Mouse (Mus musculus) hematopoietic stem cell, adult 5-6 weeks (primary cell): ENCODE data around the gene Tmem115. TPM values are rescaled to one million over a fixed set of nuclear protein-coding genes. Genes with fewer than 3 reads are reported as not detected.

Source experiments
- ATAC-seq, 2 experiments: fragments of 125-278 bp in 1 of 2; replicated peaks in 1 of 2; 2 replicates each; pipeline ENCODE4 v1.8.0; 2016 to 2017; ENCODE audit warnings: inconsistent platforms in 2 of 2, mild to moderate bottlenecking in 2 of 2, moderate number of reproducible peaks in 2 of 2, low read depth in 1 of 2, moderate TSS enrichment in 1 of 2; ENCODE audit not compliant: low FRiP score in 2 of 2, poor library complexity in 2 of 2, severe bottlenecking in 2 of 2, insufficient read depth in 1 of 2, low TSS enrichment in 1 of 2
- total RNA-seq: library from RNA; stranded (forward); fragments of 172-1452, 232-1000 nt; gene quantifications from 2 replicates; pipeline ENCODE4 v1.2.3, GENCODE M21; 2017

Tmem115 gene
- total RNA-seq, 1 experiment from 2014 or later, result 12.6 TPM

DNA sequence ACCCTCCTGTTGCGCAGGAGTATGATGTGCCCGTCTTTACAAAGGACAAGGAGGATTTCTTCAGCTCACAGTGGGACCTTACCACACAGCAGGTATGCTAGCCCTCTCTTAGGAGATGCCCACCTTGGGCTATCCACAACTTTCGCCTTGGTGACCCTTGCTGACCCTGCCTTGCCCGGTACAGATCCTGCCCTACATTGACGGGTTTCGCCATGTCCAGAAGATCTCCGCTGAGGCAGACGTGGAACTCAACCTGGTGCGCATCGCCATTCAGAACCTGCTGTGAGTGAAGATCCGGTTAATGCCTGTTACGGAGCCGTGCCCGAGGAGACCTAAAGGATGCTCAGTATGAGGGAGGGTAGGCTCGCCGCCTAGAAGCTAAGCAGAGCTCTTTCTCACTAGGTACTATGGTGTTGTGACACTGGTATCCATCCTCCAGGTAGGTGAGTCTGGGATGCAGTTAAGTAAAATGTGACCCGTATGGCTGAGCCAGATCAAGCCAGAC, 10.5 kb downstream of the Tmem115 start:
- no peak for ATAC-seq

DNA sequence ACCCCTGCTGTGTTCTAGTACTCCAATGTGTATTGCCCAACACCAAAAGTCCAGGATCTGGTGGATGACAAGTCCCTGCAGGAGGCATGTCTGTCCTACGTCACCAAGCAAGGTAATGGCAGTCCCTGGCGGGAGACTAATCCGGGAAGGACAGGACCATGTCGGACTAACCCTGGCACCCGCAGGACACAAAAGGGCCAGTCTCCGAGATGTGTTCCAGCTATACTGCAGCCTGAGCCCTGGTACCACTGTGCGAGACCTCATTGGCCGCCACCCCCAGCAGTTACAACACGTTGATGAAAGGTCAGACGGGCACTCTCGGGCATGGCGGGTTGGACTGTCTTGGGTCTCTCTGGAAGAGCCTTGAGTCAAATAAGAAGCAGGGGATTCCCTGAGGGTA, 11.0 kb downstream of the Tmem115 start:
- ATAC-seq, result no peak

DNA sequence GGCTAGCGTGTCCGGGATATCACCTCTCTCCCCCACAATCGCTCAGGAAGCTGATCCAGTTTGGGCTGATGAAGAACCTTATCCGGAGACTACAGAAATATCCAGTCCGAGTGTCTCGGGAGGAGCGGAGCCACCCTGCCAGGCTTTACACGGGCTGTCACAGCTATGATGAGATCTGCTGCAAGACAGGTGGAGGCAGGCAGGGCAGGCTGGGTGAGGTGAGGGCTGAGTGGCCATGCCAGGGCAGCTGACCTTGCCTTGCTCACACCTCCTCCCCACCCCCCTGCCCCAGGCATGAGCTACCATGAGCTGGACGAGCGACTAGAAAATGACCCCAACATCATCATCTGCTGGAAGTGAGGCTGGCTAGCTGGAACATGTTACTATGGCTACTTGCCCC, 11.5 kb downstream of the Tmem115 start:
- ATAC-seq, result no peak

DNA sequence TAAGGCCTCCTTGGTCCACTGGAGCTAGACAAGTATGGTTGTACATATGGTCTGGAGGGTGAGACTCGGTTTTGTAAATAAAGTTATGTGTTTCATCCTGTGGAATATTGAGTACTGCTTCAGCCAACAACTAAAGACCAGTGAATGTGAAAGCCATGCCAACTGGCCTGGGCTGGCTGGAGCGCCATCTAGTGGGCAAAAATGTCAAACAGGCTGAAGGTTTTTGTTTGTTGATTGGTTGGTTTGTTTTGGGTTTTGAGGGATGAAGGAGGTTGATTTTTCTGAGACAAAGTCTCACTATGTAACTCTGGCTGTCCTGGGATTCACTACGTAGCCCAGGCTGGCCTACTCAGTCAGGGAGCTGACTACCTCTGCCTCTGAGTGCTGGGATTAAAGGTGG, 11.9 kb downstream of the Tmem115 start:
- no peak for ATAC-seq

DNA sequence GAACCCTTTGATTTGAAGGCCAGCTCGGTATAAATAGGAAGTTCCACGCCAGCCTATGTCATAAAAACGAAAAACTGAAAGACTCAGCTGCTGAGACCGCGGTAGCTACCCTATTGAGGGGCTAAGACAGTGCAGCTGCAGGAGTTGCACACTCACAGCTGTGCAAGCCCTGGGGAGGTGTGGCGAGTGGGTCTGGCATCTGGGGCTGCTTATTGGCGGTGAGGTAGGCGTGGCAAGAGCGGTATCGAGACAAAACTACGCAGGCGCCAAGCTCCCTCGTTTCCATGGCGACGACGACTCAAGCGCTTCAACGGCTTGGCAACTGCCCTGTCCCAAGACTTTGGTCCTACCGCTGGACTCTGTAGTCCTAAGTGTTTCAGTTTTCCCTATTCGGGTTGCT, 13.3 kb downstream of the Tmem115 start, which contains the start of gene Zmynd10:
TSS of gene Zmynd10 (plus strand) at position 273 of the 400 bp plus-strand sequence.
- peak; percentile 52 to 64 for ATAC-seq

DNA sequence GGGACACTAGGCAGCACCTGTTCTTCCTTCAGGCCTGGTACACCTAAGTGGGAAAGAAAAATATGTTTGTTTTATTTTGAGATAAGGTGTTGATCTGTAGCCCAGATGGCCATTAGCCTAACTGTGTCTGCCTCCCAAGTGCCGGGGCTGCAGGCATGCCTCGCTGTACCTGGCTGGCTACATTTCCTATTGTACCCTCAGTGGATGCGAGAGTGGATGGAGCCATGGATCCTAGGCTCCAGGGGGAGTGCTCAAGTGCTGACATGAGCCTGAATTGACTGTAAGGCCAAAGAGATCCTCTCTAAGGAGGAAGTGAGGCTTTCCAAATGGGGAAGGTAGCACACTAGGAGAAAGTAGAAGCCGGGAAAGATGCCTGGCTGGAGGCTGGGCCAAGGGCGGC, 14.2 kb downstream of the Tmem115 start:
- no peak for ATAC-seq

DNA sequence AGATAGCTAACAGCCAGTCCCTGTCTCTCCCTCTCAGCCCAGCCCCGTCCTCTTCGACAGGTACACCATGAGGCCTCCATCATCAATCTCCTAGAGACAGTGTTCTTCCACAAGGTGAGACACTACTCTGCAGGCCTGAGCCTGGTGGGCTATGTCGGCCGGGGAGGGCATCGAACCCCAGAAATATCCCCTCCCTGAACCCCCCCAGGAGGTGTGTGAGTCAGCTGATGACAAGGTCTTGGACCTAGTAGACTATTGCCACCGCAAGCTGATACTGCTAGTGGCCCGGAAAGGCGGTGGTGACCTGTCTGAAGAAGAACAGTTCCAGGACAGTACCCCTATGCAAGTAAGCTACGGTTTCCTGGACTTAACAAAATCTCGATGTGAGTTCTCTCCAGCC, 15.1 kb downstream of the Tmem115 start:
- ATAC-seq, result no peak

DNA sequence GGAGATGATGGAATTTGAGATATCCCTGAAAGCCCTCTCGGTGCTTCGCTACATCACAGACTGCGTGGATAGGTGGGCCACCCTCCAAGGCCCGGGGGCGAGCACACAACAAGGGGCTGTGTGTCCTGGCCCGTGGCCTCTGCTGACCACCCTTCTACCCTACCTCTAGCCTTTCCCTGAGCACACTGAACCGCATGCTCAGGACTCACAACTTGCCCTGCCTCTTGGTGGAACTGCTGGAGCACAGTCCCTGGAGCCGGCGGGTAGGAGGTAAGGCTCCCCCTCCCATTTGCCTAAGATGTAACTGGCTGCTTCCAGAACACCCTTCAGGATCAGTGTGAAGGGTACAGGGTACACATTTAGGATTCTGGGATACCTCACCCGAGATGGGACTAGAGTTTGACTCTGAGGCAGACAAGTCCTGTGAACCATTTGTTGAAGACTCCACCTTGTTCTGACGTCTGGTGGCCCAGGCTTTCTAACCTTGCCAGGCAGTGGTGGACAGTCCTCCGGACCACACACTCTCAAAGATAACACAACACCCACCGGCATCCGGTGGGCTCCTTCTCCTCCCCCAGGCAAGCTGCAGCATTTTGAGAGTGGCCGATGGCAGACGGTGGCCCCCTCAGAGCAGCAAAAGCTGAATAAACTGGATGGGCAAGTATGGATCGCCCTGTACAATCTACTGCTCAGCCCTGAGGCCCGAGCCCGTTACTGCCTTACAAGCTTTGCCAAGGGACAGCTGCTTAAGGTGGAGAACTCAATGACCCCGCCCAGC, 15.7 kb downstream of the Tmem115 start:
- no peak for ATAC-seq

DNA sequence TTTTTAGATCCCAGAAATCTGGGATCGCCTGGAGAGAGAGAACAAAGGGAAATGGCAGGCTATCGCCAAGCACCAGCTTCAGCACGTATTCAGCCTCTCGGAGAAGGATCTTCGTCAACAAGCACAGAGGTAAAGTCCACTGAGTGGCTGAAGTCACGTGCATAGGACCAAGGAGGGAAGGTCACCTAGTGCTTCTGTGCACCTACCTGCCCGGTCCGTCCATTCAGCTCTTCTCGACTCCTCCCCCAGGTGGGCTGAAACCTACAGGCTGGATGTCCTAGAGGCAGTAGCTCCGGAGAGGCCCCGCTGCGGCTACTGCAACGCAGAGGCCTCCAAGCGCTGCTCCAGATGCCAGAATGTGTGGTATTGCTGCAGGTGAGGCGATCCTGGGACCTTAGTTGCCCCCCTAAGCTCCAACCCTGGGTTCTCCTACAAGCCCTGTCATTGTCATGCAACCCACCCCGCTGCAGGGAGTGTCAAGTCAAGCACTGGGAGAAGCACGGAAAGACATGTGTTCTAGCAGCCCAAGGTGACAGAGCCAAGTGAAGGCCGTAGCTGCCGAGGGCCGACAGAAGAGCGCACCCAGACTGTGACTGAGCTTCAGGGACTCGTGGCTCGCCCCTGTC, 16.9 kb downstream of the Tmem115 start:
- no peak for ATAC-seq

DNA sequence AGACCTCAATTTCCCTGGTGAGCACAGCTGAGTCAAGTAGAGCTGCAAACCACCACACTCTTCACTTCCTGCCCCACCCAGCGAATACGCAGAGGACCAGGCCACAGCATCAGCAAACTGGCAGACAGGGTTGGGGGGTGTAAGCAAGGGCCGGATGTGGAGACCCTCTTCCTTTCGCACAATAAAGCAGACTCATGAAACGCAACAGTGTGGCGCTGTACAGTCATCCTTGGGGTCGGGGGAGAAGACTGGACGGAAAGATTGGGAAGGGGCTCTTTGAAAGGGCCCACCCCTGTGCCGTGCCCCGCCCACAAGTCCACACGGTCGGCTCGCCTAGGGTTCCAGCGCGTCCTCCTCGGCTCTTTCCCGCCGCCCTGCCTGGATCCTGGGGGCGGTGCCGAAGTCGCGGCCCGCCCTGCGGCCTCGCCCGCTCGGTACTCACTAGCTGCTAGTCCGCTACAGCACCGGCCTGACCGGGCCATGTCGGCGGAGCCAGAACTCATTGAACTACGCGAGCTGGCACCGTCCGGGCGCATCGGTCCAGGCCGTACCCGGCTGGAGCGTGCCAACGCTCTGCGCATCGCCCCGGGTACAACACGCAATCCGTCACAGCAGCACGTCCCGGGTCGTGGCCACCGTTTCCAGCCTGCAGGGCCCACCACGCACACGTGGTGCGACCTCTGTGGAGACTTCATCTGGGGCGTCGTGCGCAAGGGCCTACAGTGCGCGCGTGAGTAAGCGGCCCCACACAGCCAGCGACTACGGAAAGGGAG, 17.6 kb downstream of the Tmem115 start, which contains the start of gene Rassf1:
TSS of gene Rassf1 (plus strand) at position 439 of the 773 bp plus-strand sequence.
- peak in 1 of 2 experiments; percentile 21; a peak in 1 of 4 replicates for ATAC-seq

DNA sequence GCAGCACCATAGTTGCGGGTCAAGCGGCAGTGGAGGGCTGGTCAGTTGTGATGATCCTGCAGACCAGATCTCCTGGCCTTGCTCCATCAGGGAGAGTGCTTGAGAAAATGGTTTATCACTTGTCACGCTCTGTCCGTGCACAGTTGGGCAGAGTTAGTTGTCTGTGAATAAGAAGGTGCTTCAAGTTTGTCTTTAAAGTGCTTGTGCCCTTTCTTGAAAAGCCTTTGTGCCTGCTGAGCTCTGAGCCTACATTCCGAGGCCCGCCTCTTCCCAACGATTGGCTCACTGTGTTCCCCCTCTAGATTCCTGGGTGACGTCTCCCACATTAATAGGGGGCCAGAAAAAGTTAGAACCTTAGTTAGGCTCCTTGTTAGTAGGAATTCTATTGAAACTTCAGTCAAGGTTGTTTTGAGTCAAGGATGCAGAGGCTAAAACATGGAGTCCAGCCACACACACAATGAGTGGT, 18.2 kb downstream of the Tmem115 start:
- no peak for ATAC-seq

DNA sequence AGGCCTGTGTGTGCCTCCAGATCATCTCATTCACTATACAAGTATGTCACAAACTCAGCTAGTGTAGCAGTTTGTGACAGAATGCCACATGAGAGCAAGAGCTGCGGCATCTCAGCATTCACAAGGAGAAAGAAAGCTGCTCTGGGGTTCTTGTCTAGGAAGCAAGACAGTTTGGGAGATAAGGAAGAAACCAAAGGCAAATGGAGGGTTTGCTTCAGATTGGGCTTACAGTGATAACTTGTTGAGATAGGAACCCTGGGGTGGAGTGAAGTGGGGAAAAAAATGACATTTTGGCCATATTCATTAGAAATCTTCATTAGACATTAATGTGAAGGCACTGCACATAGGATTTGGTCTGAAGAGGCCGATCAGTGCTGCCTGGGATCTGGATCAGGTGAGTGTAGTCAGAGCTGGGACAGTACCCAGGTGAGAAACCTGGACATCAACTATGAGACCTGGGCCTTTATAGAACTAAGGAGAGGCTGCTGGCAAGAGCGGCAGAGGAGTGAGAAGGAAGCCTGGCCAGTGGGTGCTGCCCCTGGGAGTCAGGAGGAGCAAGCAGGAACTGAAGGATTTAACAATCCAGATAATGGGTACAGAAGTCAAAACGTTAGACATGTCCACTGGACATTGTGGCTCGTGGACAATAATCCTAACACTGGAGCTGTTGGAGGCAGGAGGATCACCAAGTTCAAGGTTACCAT, 19.1 kb downstream of the Tmem115 start:
- no peak for ATAC-seq

DNA sequence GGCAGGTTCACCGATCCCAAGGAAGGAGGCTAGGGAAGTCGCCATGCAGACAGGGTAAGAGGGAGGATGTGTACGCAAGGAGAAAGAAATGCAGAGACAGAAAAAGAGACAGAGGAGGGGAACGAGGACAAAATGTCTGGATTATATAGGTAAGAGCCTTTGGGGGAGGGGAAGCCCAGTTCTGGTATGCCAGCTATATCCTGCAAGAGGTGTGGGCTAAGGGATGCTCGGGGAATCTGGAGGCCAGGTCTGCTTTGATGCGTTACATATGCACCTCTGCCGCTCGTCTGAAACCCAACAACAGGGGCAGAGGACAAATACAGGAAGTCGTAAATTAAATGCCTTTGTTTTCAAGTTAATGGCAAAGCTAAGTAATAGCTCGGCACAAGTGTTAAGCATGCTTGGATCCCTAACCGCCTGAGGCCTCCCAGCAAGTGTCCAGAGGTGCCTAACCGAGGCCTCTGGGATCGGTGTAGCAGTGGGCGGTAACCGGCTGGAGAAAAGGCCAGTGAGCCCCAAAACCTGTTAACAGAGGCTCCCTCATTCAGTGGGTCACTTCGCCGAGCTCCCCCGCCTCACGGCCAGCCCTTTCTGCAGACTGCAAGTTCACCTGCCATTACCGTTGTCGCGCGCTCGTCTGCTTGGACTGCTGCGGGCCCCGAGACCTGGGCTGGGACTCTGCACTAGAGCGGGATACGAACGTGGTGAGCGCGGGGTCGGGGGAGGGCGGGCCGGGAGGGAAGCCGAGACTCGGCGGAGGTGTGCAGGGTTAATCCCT, 20.0 kb downstream of the Tmem115 start:
- 0 out of 4 replicates have a peak, but pooled peaks of 1 of the 2 experiments have one; percentile 0 for ATAC-seq

DNA sequence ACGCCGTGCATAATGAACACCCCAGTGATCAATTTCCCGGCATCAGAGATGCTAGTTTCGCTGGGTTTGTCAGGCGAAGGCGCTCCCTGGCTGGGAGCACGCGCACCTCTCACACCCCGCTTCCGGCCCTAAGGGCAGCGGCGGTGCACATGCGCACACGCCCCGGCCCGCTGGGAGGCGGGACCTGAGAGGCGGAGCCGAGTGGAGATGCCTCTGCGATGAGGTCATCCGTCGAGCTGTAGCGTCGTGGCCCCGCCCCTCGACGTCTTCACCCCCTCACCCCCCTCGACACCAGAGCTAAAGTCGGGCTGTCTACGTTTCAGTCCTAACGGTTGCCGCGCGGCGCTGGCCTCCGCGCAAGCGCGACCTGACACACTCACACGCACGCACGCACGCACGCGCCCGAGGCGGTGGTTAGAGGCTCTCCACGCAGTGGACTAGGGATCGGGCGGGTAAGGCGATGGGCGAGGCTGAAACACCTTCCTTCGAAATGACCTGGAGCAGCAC, 20.6 kb downstream of the Tmem115 start:
- ATAC-seq, result peak; percentile 78 to 85

DNA sequence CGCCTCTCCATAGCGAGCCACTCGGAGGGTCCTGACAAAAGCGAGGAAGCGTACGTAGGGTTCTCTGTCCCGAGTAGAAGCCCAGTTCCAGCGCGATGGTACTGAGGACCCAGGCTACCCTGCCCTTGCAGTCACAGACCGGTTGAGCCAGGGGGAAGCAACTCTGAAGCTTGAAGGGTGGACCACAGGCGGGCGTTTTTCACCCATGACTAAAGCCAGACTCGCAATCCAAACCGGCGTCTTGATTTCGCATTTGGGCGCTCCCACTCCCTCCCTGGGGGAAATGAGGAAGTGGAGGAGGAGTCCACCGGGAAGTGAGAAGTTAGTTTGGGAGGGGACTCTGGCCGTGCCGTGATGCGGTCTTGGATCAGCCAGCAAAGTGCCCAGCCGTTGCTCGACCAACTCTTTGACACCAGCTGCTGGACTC, 21.3 kb downstream of the Tmem115 start:
- peak; percentile 1 to 11; a peak in 1 of 4 replicates for ATAC-seq

DNA sequence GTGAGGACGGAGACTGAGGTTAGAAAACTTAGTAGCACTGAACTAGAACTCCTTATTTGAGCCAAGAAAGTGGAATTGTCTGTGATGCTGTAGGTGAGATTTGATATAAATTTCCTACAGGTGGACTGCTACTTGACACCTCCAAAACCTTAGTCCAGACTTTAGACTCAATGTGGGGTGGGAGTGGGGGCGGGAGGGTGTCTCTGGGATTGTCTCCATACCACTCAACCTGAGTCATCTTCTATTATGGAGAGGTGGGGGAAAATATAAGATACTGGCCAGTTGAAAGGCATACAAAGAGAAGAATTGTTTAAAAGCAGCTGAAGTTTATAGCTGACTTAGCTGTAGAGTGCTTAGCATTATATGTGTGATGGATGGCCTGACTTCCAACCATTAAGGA, 22.0 kb downstream of the Tmem115 start:
- ATAC-seq, result no peak
